Mouse (Mus musculus) lung, postnatal 0 days (tissue): ENCODE results near the gene Ablim1.

Experiments used
- CTCF ChIP-seq: IDR thresholded peaks from 2 replicates; pipeline ENCODE4 v1.5.1; 2016; ENCODE audit warnings: antibody characterized with exemption, mild to moderate bottlenecking
- EP300 ChIP-seq: IDR thresholded peaks from 2 replicates; pipeline ENCODE4 v1.6.1; 2016; ENCODE audit warnings: antibody characterized with exemption, mild to moderate bottlenecking, control low read depth

DNA sequence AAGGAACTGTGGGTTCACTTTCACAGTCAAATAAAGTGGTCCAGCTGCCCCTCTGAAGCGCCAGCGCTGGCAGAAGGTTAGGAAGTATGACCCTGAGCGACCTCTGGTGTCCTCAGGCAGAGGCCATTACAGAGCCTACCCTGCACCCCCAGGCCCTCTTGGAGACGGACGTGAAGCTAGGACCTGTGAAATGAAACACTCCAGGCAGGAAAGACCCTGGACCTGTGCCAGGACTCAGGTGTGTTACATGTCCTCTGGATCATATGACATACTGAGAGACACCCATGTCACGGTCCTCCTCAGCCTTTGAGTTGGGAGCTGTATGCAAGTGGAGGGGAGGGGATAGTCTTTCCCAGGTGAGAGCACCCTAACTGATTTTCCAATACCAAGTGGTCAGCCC lies 137.4 kb downstream of the Ablim1 start:
- TF ChIP-seq CTCF: no peak
- no peak for TF ChIP-seq EP300
